Mouse (Mus musculus) limb, embryonic 14.5 days (tissue): ENCODE measurements around the gene Fam214a. TPM values are rescaled to one million over a fixed set of nuclear protein-coding genes. Genes with fewer than 3 reads are reported as not detected.

Source experiments
- ATAC-seq: fragments of 200-750 bp; cut with Nextera tagmentation; 2 replicates; pipeline ENCODE4 v1.8.0; 2017; ENCODE audit warnings: low read depth, moderate number of reproducible peaks, moderate TSS enrichment; ENCODE audit not compliant: low FRiP score
- DNase-seq: peaks from one replicate; pipeline ENCODE4 v3.0.0-alpha.2; 2015; ENCODE audit warnings: low spot score
- H3K27ac ChIP-seq: fragments of 300-500 bp; sonication (generic); replicated peaks from 2 replicates; pipeline ENCODE4 v1.5.1; 2014; ENCODE audit warnings: low read depth, mild to moderate bottlenecking, low read length, moderate library complexity, mixed read lengths
- H3K27me3 ChIP-seq: fragments of 300-500 bp; sonication (generic); 2 replicates; pipeline ENCODE4 v1.6.1; 2014; ENCODE audit warnings: low read length, mixed read lengths; ENCODE audit not compliant: control insufficient read depth, insufficient read depth
- H3K36me3 ChIP-seq: fragments of 300-500 bp; sonication (generic); 2 replicates; pipeline ENCODE4 v1.6.1; 2014; ENCODE audit warnings: mild to moderate bottlenecking, low read length, moderate library complexity, mixed read lengths; ENCODE audit not compliant: control insufficient read depth, insufficient read depth
- H3K4me1 ChIP-seq: fragments of 300-500 bp; sonication (generic); 2 replicates; pipeline ENCODE4 v1.6.1; 2014; ENCODE audit warnings: antibody characterized with exemption, low read length, mixed read lengths; ENCODE audit not compliant: control insufficient read depth, insufficient read depth
- H3K4me2 ChIP-seq: fragments of 300-500 bp; sonication (generic); replicated peaks from 2 replicates; pipeline ENCODE4 v1.6.1; 2014; ENCODE audit warnings: low read depth, mild to moderate bottlenecking, low read length, moderate library complexity; ENCODE audit not compliant: severe bottlenecking
- H3K4me3 ChIP-seq: fragments of 300-500 bp; sonication (generic); replicated peaks from 2 replicates; pipeline ENCODE4 v1.5.1; 2014; ENCODE audit warnings: low read length
- H3K9ac ChIP-seq: fragments of 300-500 bp; sonication (generic); 2 replicates; pipeline ENCODE4 v1.6.1; 2014; ENCODE audit warnings: mild to moderate bottlenecking, low read depth, low read length, moderate library complexity; ENCODE audit not compliant: severe bottlenecking
- H3K9me3 ChIP-seq: fragments of 300-500 bp; sonication (generic); 2 replicates; pipeline ENCODE4 v1.6.1; 2016; ENCODE audit warnings: low read length; ENCODE audit not compliant: control insufficient read depth
- POLR2A ChIP-seq: fragments of 200-500 bp; IDR thresholded peaks from 2 replicates; pipeline ENCODE4 v1.8.0; 2012; ENCODE audit warnings: inconsistent platforms, mild to moderate bottlenecking, moderate library complexity, borderline replicate concordance; ENCODE audit not compliant: insufficient read depth, insufficient read length; ENCODE audit errors: extremely low read depth
- WGBS: fragments of 180-500 bp; shearing (Covaris S2); extraction: QIAGEN DNeasy Blood & Tissue Kit; methylation state at CpG from one replicate; pipeline ENCODE4 v1.1.7; 2014; 5-methylcytosine and 5-hydroxymethylcytosine counted together
- polyA plus RNA-seq, 2 experiments: library from polyadenylated mRNA; depleted of rRNA in 1 of 2; stranded (reverse) in 1 of 2; unstranded in 1 of 2; fragments of >200 nt; fragmentation: Nextera tagmentation in 1 of 2; extraction: Ambion mirVana in 1 of 2; gene quantifications; 2 replicates each; pipeline versions ENCODE4 v1.2.1 to v1.2.3; 2012 to 2014

Gene Fam214a
- polyA plus RNA-seq, 2 experiments = 9.6 to 10.7 TPM

- no peak for ATAC-seq
- no peaks in the 10 kb centered on the region for H3K36me3 ChIP-seq
- WGBS = 82% methylated on average over 3 of the region's 3 CpGs
These were observed 17.4 kb upstream of the Fam214a start for GRCm38 (mm10) chr9:74935289-74935688.

GRCm38 (mm10) chr9:74937761-74938160 lies 14.9 kb upstream of the Fam214a start:
- no peak overlapping the region for H3K4me3 ChIP-seq
- no peak overlapping the region for H3K27ac ChIP-seq
- H3K4me2 ChIP-seq = no peak overlapping the region
- no peaks in the 10 kb centered on the region for H3K4me1 ChIP-seq
- no peak overlapping the region for H3K9ac ChIP-seq
- DNase-seq (no peak), ATAC-seq (no peak)
- 85% methylated on average over 3 of the region's 3 CpGs for WGBS
- H3K36me3 ChIP-seq = no peaks in the 10 kb centered on the region
- no peak for TF ChIP-seq POLR2A
- H3K9me3 ChIP-seq = no peaks in the 10 kb centered on the region
- no peaks in the 10 kb centered on the region for H3K27me3 ChIP-seq

More at GRCm38 (mm10) chr9:74935289-74935688, 17.4 kb upstream of the Fam214a start:
- Histone ChIP-seq H3K27me3 (no peaks in the 10 kb centered on the region), H3K27ac (no peak overlapping the region), H3K9me3 (no peaks in the 10 kb centered on the region), H3K4me3 (no peak overlapping the region), H3K4me1 (no peaks in the 10 kb centered on the region), H3K9ac (no peak overlapping the region), H3K4me2 (no peak overlapping the region)
- no peak for DNase-seq
- no peak for TF ChIP-seq POLR2A

GRCm38 (mm10) chr9:74938670-74939534 lies 13.8 kb upstream of the Fam214a start:
- 86% methylated on average over 12 of the region's 12 CpGs for WGBS
- Histone ChIP-seq H3K9ac (no peak overlapping the region), H3K27me3 (no peaks in the 10 kb centered on the region), H3K4me1 (no peaks in the 10 kb centered on the region), H3K4me2 (no peak overlapping the region), H3K9me3 (no peaks in the 10 kb centered on the region), H3K36me3 (no peaks in the 10 kb centered on the region), H3K4me3 (no peak overlapping the region), H3K27ac (no peak overlapping the region)
- DNase-seq (no peak), ATAC-seq (no peak)
- no peak for TF ChIP-seq POLR2A

GRCm38 (mm10) chr9:74946713-74947402 lies 5.8 kb upstream of the Fam214a start:
- 87% methylated on average over 8 of the region's 8 CpGs for WGBS
- H3K4me1 ChIP-seq = no peaks in the 10 kb centered on the region
- no peaks in the 10 kb centered on the region for H3K27me3 ChIP-seq
- H3K9me3 ChIP-seq = no peaks in the 10 kb centered on the region
- no peak overlapping the region for H3K4me2 ChIP-seq
- no peak overlapping the region for H3K9ac ChIP-seq
- DNase-seq = no peak
- no peak for TF ChIP-seq POLR2A
- H3K4me3 ChIP-seq = no peak overlapping the region
- no peak overlapping the region for H3K27ac ChIP-seq
- ATAC-seq = no peak
- no peaks in the 10 kb centered on the region for H3K36me3 ChIP-seq

- H3K4me3 ChIP-seq = no peak overlapping the region
- H3K36me3 ChIP-seq = no peaks in the 10 kb centered on the region
- H3K9ac ChIP-seq = no peak overlapping the region
- H3K4me2 ChIP-seq = no peak overlapping the region
- WGBS = 36% methylated on average over 3 of the region's 3 CpGs
- ATAC-seq (no peak), DNase-seq (no peak)
- no peaks in the 10 kb centered on the region for H3K27me3 ChIP-seq
- no peaks in the 10 kb centered on the region for H3K9me3 ChIP-seq
- no peak overlapping the region for H3K27ac ChIP-seq
- 0 out of 2 replicates have a peak, but pooled peaks cover 11% of the 10 kb centered on the region for H3K4me1 ChIP-seq
- TF ChIP-seq POLR2A = no peak
These were observed 1.2 kb upstream of the Fam214a start for GRCm38 (mm10) chr9:74951491-74951890.
